Mouse (Mus musculus) cortical plate, adult 2 months (tissue): ENCODE results near the gene Mymx. TPM values are rescaled to one million over a fixed set of nuclear protein-coding genes. Genes with fewer than 3 reads are reported as not detected.

ENCODE experiments used
- H3K27ac ChIP-seq: fragments of 200-500 bp; 2 replicates; pipeline ENCODE4 v1.5.1; 2012; ENCODE audit warnings: low read length, control low read depth, inconsistent platforms; ENCODE audit not compliant: insufficient read depth
- H3K4me1 ChIP-seq: fragments of 200-500 bp; 2 replicates; pipeline ENCODE4 v1.6.1; 2011; ENCODE audit warnings: low read length; ENCODE audit not compliant: control insufficient read depth, insufficient read depth
- H3K4me3 ChIP-seq: fragments of 200-500 bp; 2 replicates; pipeline ENCODE4 v1.5.1; 2011; ENCODE audit warnings: mild to moderate bottlenecking, low read length, control low read depth; ENCODE audit not compliant: insufficient read depth
- CTCF ChIP-seq: fragments of 200-500 bp; IDR thresholded peaks from 2 replicates; pipeline ENCODE4 v1.5.1; 2011; ENCODE audit warnings: mild to moderate bottlenecking, control low read depth, low read length; ENCODE audit not compliant: insufficient read depth; ENCODE audit errors: extremely low read depth
- POLR2A ChIP-seq: fragments of 200-500 bp; IDR thresholded peaks from 2 replicates; pipeline ENCODE4 v1.6.1; 2011; ENCODE audit warnings: mild to moderate bottlenecking, low read length, control low read depth; ENCODE audit not compliant: insufficient read depth; ENCODE audit errors: extremely low read depth
- polyA plus RNA-seq: library from polyadenylated mRNA; depleted of rRNA; stranded (reverse); fragments of >200 nt; gene quantifications from 2 replicates; pipeline ENCODE4 v1.2.3, GENCODE M21; 2012

Gene Mymx
- polyA plus RNA-seq, 1 experiment = not detected

DNA sequence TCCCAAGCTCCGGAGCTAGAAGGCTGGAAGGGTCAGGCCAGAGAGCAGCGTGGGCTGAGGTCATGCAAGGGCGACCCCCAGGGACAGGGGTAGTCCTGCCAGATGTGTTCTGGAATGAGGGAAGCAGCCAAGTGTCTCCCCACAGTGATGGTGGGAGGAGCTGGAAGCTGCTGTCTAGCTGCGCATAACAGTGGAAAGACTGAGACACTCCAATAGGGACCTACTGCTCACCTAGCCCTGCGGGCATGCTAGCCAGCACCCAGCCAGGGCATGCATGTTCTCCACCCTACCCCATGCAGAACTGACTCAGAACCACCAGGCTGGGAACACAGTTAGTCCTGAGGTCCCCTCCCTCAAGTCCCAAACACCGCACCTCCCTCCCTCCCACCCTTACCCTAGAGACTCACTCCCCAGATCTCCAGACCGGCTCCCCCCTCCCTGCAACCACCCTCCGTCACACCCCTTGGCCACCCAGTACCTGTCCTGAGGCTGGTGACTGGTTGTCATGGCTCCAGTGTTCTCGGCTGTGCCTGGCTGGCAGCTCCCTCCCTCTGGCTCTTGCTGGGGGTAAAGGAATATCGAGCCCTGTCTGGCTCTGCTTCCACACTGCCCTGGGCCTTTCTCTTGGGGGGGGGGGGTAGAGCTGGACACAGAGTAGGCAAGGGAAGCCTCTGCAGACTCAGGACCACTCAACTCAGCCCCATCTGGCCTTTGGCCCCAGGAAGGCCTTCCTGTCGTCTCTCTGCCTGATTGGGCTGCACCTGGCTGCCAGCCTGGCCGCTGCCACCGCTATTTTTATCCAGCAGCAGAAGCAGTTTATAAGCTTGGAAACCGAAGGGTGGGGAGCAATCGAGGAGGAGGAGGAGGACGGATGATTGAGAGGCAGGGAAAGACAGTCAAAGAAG, 9.9 kb downstream of the Mymx start:
- H3K27ac ChIP-seq = 0 out of 2 replicates have a peak overlapping the region, but pooled peaks have one; percentile 51

DNA sequence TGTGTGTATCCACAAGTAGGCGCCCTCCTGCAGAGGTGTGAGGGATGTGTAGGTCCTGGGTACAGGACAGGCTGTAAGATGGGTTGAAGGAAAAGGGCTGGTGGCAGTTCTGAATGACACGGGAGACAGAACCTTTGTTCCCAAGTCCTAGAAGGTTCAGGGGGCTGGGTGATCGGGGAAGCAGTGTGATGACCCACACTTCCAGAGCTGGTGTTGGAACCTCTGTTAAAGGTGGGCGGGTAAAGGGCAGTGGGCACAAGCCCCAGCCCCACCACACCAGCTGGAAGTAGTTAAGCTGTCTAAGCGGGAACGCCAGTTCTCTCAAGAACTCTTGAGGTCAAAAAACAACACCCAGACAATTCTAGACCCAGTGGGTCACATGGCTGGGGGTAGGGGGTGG, 11.5 kb downstream of the Mymx start:
- Histone ChIP-seq H3K27ac (no peak overlapping the region), H3K4me3 (no peak overlapping the region), H3K4me1 (peaks cover 6% of the 10 kb centered on the region; the same call in 1 of the 2 replicates)
- TF ChIP-seq CTCF (no peak), POLR2A (no peak)

More for the DNA sequence above, 9.9 kb downstream of the Mymx start:
- Histone ChIP-seq H3K4me1 (peaks cover 9% of the 10 kb centered on the region), H3K4me3 (peak overlapping the region; percentile 28; the same call in 1 of the 2 replicates)
- TF ChIP-seq POLR2A (0 out of 2 replicates have a peak, but pooled peaks have one; percentile 11), CTCF (no peak)

DNA sequence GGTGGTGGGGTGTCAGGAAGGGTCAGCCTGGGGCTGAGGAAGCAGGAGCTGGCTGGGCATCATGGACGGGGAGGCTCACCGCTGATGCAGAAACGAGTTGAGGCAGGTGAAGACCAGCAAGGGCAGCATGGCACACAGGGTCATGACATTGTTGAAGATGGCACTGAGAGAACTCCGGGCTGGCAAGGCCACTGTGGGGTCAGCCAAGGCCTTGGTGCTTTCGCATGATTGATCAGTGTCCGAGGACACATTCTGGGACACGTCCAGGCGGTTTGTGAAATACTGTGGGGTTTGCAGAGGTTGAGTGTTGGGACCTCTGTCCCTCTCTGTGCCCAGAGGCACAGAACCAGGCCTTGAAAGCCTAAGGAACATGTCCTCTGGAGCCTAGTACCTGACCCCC, 12.1 kb downstream of the Mymx start:
- no peak overlapping the region for H3K27ac ChIP-seq
- TF ChIP-seq POLR2A = no peak
- no peak for TF ChIP-seq CTCF
- H3K4me3 ChIP-seq = no peak overlapping the region
- peaks cover 8% of the 10 kb centered on the region; the same call in 1 of the 2 replicates for H3K4me1 ChIP-seq

DNA sequence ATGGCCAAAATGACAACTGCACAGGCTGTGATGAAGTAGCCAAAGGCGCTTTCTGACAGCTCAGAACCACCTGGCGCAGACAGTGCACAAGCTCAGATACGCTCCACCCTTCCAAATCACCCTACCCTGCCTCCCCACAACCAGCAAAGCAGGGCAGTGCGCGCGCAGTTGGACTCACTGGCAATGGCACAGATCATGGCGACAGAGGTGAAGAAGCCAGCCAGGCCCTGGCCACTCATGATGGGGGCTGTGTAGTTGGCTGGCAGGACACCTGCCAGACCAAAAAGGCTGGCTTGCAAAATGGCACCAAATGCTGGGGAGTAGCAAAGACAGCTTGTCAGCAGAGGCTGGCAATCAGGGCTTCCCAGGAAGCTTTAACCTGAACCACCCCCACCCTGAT, 12.7 kb downstream of the Mymx start:
- no peak for TF ChIP-seq POLR2A
- TF ChIP-seq CTCF = no peak
- Histone ChIP-seq H3K4me1 (peaks cover 8% of the 10 kb centered on the region; the same call in 1 of the 2 replicates), H3K27ac (no peak overlapping the region), H3K4me3 (no peak overlapping the region)

DNA sequence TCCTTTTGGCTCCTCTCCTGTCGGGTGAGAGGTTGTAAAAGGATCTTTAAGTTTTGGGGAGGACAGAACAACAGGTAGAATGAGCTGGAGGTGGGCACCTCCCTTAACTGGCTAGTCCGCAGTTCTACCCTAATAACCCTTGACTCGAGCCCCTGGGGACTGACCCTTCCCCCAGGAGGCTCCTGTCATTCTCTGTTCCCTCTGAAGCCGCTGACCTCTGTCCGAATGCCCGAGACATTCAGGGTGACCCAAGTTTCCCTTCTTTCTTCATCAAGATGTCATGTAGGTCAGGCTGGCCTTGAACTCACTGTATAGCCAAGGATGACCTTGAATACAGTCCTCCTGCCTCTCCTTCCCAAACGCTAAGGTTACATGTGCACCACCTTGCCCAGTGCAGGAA, 13.5 kb downstream of the Mymx start:
- TF ChIP-seq CTCF (no peak), POLR2A (no peak)
- no peak overlapping the region for H3K27ac ChIP-seq
- H3K4me1 ChIP-seq = peaks cover 8% of the 10 kb centered on the region; the same call in 1 of the 2 replicates
- no peak overlapping the region for H3K4me3 ChIP-seq

DNA sequence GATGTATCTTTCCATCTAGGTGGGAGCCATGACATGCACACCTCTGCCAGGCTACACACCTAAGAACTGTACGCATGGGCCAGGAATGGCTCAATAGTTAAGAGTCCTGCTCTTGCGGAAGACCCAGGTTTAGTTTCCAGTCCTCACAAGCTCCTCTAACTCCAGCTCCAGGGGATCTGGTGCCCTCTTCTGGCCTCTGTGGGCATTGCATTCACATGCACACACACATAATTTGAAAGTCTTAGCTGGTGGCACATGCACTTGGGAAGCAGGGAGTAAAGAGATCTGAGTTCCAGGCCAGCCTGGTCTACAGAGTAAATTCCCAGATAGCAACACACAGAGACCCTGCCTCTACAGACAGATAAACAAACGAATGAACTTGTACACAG, 15.5 kb downstream of the Mymx start:
- Histone ChIP-seq H3K27ac (no peak overlapping the region), H3K4me1 (peaks cover 4% of the 10 kb centered on the region; the same call in 1 of the 2 replicates)
- TF ChIP-seq POLR2A (no peak), CTCF (peak; percentile 24; the same call in 1 of the 2 replicates)

DNA sequence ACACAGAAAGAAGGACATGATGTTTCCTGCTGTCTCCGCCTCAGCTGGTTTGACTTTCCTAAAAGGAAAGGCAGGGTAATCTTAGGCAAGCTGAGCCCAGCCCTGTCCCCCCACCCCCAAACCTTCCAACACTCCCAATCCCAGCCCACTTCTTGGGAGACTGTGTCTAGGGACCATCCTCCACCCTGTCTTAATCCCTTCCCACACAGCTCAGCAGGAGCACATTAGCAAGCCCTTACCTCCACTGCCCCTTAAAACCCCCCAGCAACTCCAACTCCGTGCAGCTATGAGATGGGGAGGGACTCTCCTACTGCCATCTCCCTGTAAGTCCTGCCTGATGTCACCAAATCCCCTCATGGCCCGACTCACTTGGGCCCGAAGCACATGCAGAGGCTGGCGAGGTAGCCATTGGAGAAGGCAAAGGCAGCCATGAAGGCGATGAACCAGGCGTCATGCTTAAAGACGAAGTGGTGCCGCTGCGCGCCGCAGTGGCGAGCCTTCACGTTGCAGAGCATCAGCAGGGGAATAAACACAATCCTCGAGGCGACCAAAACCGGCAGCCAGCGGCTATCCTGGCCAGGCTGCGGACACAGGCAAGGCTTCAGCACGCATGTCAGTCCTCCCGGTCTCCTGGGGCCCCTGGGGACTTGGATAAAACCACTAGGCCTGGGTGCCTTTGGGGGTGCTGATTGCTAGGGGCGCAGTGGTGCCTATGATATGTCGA, 16.0 kb downstream of the Mymx start:
- TF ChIP-seq CTCF (no peak), POLR2A (no peak)
- Histone ChIP-seq H3K27ac (peak overlapping the region; percentile 24; the same call in 1 of the 2 replicates), H3K4me3 (no peak overlapping the region), H3K4me1 (peaks cover 4% of the 10 kb centered on the region; the same call in 1 of the 2 replicates)

More for the DNA sequence above, 15.5 kb downstream of the Mymx start:
- H3K4me3 ChIP-seq = no peak overlapping the region

DNA sequence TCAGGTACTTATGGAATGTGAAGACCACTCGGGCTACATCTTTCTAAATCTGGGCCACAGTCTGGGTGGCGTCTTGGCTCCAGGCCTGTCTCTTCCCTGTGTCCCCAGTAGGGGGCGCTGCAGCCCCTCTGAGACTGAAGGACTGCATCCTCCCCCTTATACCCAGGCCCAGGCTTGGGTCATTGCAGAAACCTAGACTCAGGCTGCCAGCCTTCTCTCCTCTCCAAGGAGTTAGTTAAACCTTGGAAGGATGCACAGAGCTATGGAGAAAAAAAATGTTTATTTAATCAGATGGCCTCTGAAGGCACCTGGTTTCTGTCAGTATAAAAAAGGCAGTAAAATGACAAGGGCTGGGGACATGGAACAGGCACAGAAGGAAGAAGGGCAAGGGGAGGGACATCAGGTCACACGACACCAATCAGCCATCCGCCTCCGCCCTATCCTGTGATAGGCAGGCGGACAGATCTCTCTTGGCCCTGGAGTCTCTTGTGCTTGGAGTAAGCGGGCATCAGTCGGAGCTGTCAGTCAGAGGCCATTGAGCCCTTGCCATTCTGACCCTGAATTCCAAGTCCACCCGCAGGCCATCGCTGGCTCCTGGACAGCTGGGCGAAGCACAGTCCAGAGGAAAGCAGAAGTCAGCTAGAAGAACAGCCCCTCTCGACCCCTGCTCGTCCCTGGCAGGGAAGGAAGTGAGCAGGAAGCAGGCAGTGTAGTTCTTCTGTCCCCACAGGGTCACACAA, 16.8 kb downstream of the Mymx start:
- Histone ChIP-seq H3K4me1 (peaks cover 4% of the 10 kb centered on the region; the same call in 1 of the 2 replicates), H3K27ac (peak overlapping the region; percentile 24; the same call in 1 of the 2 replicates), H3K4me3 (no peak overlapping the region)
- peak; percentile 76 for TF ChIP-seq CTCF
- TF ChIP-seq POLR2A = no peak

DNA sequence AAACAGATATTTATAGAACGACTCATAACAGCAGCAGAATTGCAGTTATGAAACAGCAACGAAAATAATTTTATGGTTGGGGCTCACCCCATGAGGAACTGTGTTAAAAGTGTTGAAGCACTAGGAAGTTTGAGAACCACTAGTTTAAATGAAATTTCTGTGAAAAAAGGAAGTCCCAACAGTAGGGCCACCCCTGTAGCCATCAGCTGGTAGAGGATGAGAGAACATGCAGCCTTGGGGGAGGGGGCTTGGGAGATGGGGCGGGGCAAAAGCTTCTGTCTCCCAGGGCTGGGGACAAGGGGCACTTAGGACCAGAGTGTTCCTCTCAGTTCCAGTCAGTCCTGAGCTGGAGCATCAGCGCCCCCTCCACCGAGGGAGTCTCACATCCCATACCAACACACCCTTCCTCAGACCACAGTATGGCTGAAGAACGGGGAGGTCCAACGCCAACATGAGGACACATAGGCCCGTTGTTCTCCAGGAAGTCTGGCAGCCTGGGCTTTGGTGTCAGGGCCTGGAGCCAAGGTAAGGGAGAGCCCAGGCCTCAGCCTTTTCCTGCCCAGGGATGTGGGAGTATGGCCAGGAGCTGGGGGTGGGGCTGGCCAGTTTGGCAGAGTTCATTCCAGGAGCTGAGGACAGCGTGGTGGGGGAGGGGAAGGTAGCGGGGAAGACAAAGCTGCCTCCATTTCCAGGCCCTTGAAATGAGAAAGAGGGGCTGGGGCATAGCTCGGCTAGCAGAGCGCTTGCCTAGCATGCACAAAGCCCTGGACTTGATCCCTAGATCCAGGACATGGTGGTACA, 17.6 kb downstream of the Mymx start:
- TF ChIP-seq POLR2A (no peak), CTCF (no peak)
- Histone ChIP-seq H3K27ac (no peak overlapping the region), H3K4me3 (no peak overlapping the region), H3K4me1 (peaks cover 4% of the 10 kb centered on the region; the same call in 1 of the 2 replicates)
